Mouse (Mus musculus): ENCODE measurements at regions not wholly inside any gene's neighbourhood (a gene's known extent, or its start where the extent isn't known, plus 50 kb on each side); places are given as distances from the start of the nearest gene placed in this dataset.

DNA sequence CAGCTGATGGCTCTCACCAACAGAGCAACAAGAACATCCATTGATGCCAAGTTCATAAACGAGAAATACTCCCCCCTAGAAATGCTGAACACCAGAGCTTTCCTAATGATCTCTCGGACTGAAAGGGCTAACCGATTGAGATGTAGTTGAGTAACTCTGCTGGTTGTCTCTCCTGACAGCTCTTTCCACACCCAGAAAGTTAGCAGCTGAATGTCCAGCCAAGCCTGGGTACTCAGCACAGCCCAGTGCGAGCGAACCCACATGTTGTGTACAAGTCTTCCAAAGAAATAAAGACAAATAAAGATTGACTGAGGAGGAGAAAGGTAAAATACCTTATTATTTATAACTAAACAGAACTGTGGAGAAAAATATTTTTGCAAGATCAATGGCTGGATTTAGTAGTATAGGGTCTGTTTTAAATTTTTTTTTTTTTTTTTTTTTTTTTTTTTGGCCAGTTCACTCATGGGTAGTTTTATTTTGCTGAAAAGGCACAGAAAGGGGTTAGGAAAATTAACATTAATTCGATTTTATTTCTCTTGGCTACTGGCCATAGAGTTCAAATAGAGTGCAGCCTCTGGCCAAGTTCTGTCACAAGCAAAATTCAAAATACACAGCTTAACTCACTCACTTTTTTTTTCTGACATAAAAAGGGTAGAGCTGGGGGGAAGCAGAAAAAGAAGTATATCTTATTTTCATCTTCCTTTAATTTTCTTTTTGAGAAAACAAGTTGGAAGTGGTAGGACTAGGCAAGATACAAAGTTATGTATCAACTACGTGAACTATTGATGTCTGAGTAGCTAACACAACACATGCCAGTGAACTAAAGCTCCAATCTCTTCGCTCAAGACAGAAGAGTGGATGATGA, 261.2 kb upstream of the Npvf start:
- no peak for DNase-seq (ENCODE audit: low read depth, low spot score)

GRCm38 (mm10) chr6:50918248-50918647, 264.0 kb upstream of the Npvf start:
- DNase-seq (ENCODE audit: low read depth, low spot score) = no peak

- no peak for DNase-seq (ENCODE audit: low read depth, low spot score)
Measured at GRCm38 (mm10) chr6:50922235-50922634, 268.0 kb upstream of the Npvf start.

- DNase-seq (ENCODE audit: low read depth, low spot score) = no peak
Measured at GRCm38 (mm10) chr6:50924571-50924970, 270.3 kb upstream of the Npvf start.

DNA sequence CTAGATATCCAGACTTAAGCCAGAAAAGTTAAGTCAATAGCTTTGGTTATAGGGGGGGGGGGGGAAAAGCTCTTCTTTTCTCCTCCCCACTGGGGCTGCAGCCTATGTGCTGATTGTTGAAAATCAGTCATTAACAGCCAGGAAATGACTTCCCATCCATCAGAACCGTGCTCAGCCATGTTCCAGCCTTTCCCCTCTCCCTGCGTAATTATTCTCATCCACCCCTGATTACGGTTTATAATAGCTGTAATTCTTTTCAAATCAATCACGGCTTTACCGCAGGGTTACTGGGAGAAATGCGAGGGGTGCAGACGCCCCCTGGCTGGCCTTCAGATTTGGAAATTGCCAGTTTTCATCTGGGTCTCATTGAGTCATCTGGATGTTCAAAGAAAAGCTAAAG, 270.8 kb upstream of the Npvf start:
- no peak for DNase-seq (ENCODE audit: low read depth, low spot score)

DNA sequence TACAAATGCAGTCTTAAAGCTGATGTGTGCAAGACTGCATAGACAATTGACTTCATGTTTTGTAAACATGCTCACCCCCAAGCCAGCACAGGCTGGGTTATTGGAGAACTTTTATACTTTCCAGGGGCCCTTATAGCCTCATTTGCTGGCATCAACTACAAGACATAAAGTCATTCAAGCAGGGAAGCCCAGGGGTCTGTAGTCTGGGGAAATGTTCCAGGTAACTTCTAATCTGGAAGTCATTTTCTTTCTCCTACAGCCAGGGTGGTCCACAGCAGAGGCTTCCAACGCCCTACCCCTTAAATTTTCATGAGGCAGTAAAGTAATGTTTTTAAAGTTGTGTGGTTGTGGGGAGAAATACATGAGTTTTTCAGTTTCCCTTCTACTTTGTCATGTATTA, 272.1 kb upstream of the Npvf start:
- DNase-seq (ENCODE audit: low read depth, low spot score) = no peak

DNA sequence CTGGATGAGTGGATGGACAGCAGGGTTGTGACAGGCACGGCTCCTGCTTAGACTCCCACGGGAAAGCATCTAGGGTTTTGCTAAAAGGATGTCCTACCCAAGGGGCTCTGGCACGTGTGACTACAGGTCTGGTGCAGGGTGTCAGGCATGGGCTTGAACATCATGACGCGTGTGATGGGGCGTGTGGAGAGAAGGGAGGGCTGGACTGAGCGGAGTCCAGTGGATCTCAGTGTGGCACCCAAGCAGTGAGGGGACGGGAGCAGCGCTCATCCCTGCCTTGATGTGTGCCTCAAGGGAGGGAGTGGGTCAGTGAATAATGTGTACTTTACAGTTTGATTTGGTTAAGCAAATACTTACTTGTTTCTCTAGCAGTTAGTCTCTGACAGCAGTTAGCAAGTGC, 275.3 kb upstream of the Npvf start:
- no peak for DNase-seq (ENCODE audit: low read depth, low spot score)

DNA sequence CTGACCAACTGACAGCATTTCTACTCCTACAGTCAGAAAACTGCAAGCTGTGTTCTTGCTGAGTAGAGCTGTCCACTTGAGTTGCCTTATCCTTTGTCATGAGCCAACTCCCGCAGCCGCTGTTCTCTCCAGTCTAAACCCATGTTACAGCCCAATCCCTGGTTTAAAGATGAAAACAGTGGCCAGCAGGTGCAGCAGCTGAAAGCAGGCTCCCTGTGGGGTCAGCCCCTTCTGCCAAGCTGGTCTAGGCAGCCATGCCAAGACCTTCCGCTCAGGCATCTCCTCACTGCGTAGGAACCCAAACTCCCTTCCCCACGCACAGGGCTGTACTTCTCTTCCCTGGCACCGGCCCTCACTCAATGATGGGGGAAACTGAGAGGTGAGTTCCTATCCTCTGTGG, 279.3 kb upstream of the Npvf start:
- no peak for DNase-seq (ENCODE audit: low read depth, low spot score)

GRCm38 (mm10) chr6:50934245-50934644, 280.0 kb upstream of the Npvf start:
- DNase-seq (ENCODE audit: low read depth, low spot score) = no peak

DNA sequence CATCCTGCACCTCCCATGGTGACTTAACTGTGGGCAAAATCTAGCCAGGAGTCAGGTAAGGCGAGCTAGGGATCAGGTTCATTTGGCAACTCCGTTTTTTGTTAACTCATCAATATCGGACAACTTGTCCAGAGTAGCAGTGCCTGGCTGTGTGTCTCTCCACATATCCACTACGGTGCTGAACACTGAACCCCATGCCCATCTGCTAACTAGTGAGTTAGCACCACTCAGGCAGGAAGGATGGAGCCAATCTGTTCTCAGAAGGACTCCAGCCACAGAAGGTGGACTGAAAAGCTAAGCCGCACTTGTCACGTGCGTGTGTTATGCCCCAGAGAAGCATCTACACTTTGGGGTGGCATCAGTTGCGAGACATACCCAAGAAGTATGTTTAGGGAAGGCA, 282.1 kb upstream of the Npvf start:
- no peak for DNase-seq (ENCODE audit: low read depth, low spot score)

GRCm38 (mm10) chr6:50937094-50937493, 282.9 kb upstream of the Npvf start:
- peak; percentile 30 for DNase-seq (ENCODE audit: low read depth, low spot score)

GRCm38 (mm10) chr6:50938879-50939278, 284.6 kb upstream of the Npvf start:
- no peak for DNase-seq (ENCODE audit: low read depth, low spot score)

DNA sequence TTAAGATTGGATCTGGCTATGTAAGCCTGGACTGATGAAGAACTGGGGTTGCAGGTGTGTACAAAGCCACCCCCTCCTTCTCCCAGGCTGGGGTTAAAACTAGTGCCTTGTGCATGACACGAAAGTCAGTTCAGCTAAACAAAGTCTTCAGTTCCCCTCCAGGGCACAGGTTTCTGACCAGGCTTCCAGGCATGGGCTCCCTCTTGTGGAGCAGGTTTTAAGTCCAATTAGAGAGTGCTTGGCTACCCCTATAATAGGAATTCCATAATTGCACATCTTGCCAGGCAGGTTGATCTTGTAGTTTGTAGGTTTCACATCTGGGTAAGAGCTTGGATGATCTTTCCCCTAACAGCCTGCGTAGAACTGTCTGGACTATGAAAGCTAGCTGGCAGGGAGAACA, 285.2 kb upstream of the Npvf start:
- no peak for DNase-seq (ENCODE audit: low read depth, low spot score)

DNA sequence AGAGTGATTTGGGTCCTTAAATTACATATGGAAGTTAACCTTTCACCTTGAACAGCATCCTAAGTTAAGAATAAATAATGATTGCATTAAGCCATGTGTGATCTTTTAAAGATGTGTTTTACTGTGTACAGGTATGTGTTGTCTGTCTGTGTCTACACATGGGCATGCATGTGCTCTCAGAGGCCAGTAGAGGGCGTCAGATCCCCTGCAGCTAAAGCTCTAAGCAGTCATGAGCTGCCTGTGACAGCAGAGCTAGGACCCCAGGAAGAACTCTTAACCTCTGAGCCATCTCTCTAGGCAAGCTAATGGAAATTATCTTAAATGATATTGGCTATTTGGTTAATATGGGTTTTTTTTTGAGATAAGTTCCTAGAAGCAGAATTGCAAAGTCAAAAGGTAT, 285.9 kb upstream of the Npvf start:
- DNase-seq (ENCODE audit: low read depth, low spot score) = no peak

- no peak for DNase-seq (ENCODE audit: low read depth, low spot score)
Measured at GRCm38 (mm10) chr6:50940641-50941398, 286.6 kb upstream of the Npvf start.

DNA sequence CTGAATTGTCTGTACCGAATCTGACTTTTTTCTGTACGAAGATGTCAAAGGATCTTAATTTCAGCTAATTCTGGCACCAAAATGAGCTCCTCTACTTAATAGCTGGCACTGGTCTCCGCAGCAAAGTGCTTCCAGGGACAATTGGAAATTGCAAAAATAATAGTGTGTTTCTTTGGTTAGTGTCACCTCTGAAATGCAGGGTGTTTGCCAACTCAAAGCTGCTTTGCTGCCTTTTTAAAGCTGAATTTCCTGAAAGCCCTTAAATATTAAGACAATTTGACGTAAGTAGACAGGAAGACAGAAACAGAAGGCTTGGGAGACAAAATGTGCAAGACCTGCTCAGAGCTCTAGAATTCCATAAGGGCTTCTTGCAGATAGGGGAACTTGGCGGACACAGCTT, 288.5 kb upstream of the Npvf start:
- DNase-seq (ENCODE audit: low read depth, low spot score) = no peak

DNA sequence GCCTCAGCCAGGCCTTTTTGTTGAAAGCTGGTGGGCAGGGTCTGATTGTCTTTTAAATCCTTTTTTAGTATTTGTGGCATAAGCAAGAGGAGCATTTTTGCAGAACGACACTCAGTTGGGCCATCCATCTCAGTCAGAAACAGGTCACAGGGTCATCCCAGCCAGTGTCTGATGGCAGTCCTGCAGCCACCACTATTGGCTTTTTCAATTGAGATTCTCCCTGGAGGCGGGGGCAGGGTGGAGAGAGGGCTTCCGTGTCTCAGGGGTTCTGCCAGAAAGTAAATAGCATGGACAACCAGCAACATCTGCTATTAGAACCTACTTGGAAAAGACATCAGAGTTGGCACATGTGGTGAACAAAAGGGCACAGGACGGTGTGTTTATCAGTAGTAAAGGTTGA, 293.8 kb upstream of the Npvf start:
- no peak for DNase-seq (ENCODE audit: low read depth, low spot score)

GRCm38 (mm10) chr6:50949361-50949760, 295.1 kb upstream of the Npvf start:
- DNase-seq (ENCODE audit: low read depth, low spot score) = no peak

GRCm38 (mm10) chr6:50949883-50950583, 295.8 kb upstream of the Npvf start:
- DNase-seq (ENCODE audit: low read depth, low spot score) = no peak

DNA sequence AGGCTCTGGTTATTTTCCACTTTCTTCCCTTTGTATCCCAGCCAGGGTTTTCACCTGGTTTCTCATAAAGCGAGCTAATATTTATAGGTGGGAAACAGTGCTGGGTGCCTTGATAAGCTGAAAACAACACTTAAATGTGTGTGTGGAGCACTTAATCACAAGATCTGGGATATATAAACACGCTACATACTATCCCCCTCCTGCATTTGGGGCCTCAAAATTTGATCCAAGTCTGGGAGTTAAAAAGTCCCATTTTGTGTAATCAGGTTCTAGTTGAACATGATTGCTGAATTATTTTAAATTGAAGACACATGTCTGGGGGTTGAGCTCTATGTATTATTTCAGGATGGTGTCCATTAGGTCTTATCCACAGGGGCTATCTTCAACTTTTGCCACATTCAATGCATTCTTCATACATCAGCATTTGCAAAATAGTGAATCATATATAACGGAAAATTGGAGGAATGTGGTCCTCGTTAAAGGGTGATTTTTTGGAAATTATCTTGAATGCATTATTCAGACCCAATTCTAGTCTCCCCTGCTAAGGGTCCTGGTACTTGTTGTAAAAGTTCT, 303.2 kb upstream of the Npvf start:
- no peak for DNase-seq (ENCODE audit: low read depth, low spot score)

DNA sequence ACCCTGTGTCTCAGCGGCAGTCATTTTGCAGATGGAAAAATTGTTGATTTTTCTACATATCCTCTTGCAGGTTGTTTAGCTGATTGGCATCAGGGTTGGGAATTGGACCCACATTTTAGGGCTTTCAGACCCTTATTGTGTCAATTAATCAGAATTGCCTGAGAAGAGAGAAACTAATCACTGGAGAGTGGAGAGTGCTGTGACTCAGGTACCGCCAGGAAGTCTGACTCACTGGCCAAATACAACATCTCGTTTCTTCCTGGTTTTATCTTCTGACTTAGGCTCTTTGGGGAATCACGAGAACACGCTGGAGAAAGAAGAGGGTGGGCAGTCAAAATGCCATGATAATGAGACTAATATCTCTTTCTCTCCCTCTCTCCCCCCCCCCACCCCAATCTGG, 306.1 kb upstream of the Npvf start:
- no peak for DNase-seq (ENCODE audit: low read depth, low spot score)

- DNase-seq (ENCODE audit: low read depth, low spot score) = no peak
Measured at GRCm38 (mm10) chr6:50961592-50961991, 307.4 kb upstream of the Npvf start.
